Mouse (Mus musculus): Measurements from ENCODE around the gene Dusp8. TPM values are rescaled to one million over a fixed set of nuclear protein-coding genes. Genes with fewer than 3 reads are reported as not detected.

Dusp8 gene
- polyA plus RNA-seq, 1 experiment, result 2.0 TPM

GRCm38 (mm10) chr7:142094301-142095143 lies 1.1 kb downstream of the Dusp8 start:
- Histone ChIP-seq H3K27ac (ENCODE audit: insufficient read depth, low read length) (no peak overlapping the region), H3K4me3 (ENCODE audit: low read depth, low read length) (peak overlapping the region; percentile 83), H3K9me3 (replicated peaks; ENCODE audit: control insufficient read depth, insufficient read depth, low read length, poor library complexity, severe bottlenecking) (no peaks in the 10 kb centered on the region), H3K9ac (ENCODE audit: low read depth, poor library complexity, severe bottlenecking) (peak overlapping the region; percentile 84), H3K36me3 (ENCODE audit: control insufficient read depth, insufficient read depth, low read length, poor library complexity, severe bottlenecking) (no peaks in the 10 kb centered on the region), H3K4me1 (ENCODE audit: control insufficient read depth, insufficient read depth, low read length) (no peaks in the 10 kb centered on the region), H3K27me3 (ENCODE audit: control insufficient read depth, insufficient read depth, low read length, poor library complexity, severe bottlenecking) (0 out of 2 replicates have a peak, but pooled peaks cover 3% of the 10 kb centered on the region)
- TF ChIP-seq POLR2A (IDR thresholded peaks at IDR 0.05; ENCODE audit: insufficient read depth, low read length), result no peak
- no peak for TF ChIP-seq EP300 (IDR thresholded peaks at IDR 0.05; ENCODE audit: insufficient read depth, low read depth, low read length)
- no peak for TF ChIP-seq CTCF (IDR thresholded peaks at IDR 0.05; ENCODE audit: low read depth, low read length)

- no peak overlapping the region for H3K9ac ChIP-seq (ENCODE audit: low read depth, poor library complexity, severe bottlenecking)
- H3K4me3 ChIP-seq (ENCODE audit: low read depth, low read length), result peak overlapping the region; percentile 83
- no peak overlapping the region for H3K27ac ChIP-seq (ENCODE audit: insufficient read depth, low read length)
- TF ChIP-seq POLR2A (IDR thresholded peaks at IDR 0.05; ENCODE audit: insufficient read depth, low read length) (no peak), CTCF (IDR thresholded peaks at IDR 0.05; ENCODE audit: low read depth, low read length) (no peak), EP300 (IDR thresholded peaks at IDR 0.05; ENCODE audit: insufficient read depth, low read depth, low read length) (no peak)
- H3K27me3 ChIP-seq (ENCODE audit: control insufficient read depth, insufficient read depth, low read length, poor library complexity, severe bottlenecking), result 0 out of 2 replicates have a peak, but pooled peaks cover 3% of the 10 kb centered on the region
- H3K4me1 ChIP-seq (ENCODE audit: control insufficient read depth, insufficient read depth, low read length), result no peaks in the 10 kb centered on the region
- no peaks in the 10 kb centered on the region for H3K36me3 ChIP-seq (ENCODE audit: control insufficient read depth, insufficient read depth, low read length, poor library complexity, severe bottlenecking)
- H3K9me3 ChIP-seq (replicated peaks; ENCODE audit: control insufficient read depth, insufficient read depth, low read length, poor library complexity, severe bottlenecking), result no peaks in the 10 kb centered on the region
These were observed 1.9 kb downstream of the Dusp8 start for GRCm38 (mm10) chr7:142093696-142094240.

- Histone ChIP-seq H3K36me3 (ENCODE audit: control insufficient read depth, insufficient read depth, low read length, poor library complexity, severe bottlenecking) (no peaks in the 10 kb centered on the region), H3K9ac (ENCODE audit: low read depth, poor library complexity, severe bottlenecking) (no peak overlapping the region), H3K4me1 (ENCODE audit: control insufficient read depth, insufficient read depth, low read length) (no peaks in the 10 kb centered on the region), H3K27ac (ENCODE audit: insufficient read depth, low read length) (no peak overlapping the region), H3K9me3 (replicated peaks; ENCODE audit: control insufficient read depth, insufficient read depth, low read length, poor library complexity, severe bottlenecking) (no peaks in the 10 kb centered on the region), H3K27me3 (ENCODE audit: control insufficient read depth, insufficient read depth, low read length, poor library complexity, severe bottlenecking) (0 out of 2 replicates have a peak, but pooled peaks cover 3% of the 10 kb centered on the region), H3K4me3 (ENCODE audit: low read depth, low read length) (no peak overlapping the region)
- no peak for TF ChIP-seq POLR2A (IDR thresholded peaks at IDR 0.05; ENCODE audit: insufficient read depth, low read length)
- no peak for TF ChIP-seq EP300 (IDR thresholded peaks at IDR 0.05; ENCODE audit: insufficient read depth, low read depth, low read length)
- TF ChIP-seq CTCF (IDR thresholded peaks at IDR 0.05; ENCODE audit: low read depth, low read length), result no peak
These were observed 2.7 kb downstream of the Dusp8 start for GRCm38 (mm10) chr7:142092991-142093390.

- TF ChIP-seq CTCF (IDR thresholded peaks at IDR 0.05; ENCODE audit: low read depth, low read length) (no peak), EP300 (IDR thresholded peaks at IDR 0.05; ENCODE audit: insufficient read depth, low read depth, low read length) (no peak), POLR2A (IDR thresholded peaks at IDR 0.05; ENCODE audit: insufficient read depth, low read length) (no peak)
- Histone ChIP-seq H3K27me3 (ENCODE audit: control insufficient read depth, insufficient read depth, low read length, poor library complexity, severe bottlenecking) (0 out of 2 replicates have a peak, but pooled peaks cover 3% of the 10 kb centered on the region), H3K4me3 (ENCODE audit: low read depth, low read length) (no peak overlapping the region), H3K9ac (ENCODE audit: low read depth, poor library complexity, severe bottlenecking) (no peak overlapping the region), H3K9me3 (replicated peaks; ENCODE audit: control insufficient read depth, insufficient read depth, low read length, poor library complexity, severe bottlenecking) (no peaks in the 10 kb centered on the region), H3K36me3 (ENCODE audit: control insufficient read depth, insufficient read depth, low read length, poor library complexity, severe bottlenecking) (no peaks in the 10 kb centered on the region), H3K4me1 (ENCODE audit: control insufficient read depth, insufficient read depth, low read length) (no peaks in the 10 kb centered on the region), H3K27ac (ENCODE audit: insufficient read depth, low read length) (no peak overlapping the region)
These were observed 3.8 kb downstream of the Dusp8 start for GRCm38 (mm10) chr7:142091848-142092247.

- H3K4me1 ChIP-seq (ENCODE audit: control insufficient read depth, insufficient read depth, low read length), result no peaks in the 10 kb centered on the region
- TF ChIP-seq POLR2A (IDR thresholded peaks at IDR 0.05; ENCODE audit: insufficient read depth, low read length) (no peak), EP300 (IDR thresholded peaks at IDR 0.05; ENCODE audit: insufficient read depth, low read depth, low read length) (no peak), CTCF (IDR thresholded peaks at IDR 0.05; ENCODE audit: low read depth, low read length) (no peak)
- H3K27ac ChIP-seq (ENCODE audit: insufficient read depth, low read length), result no peak overlapping the region
- H3K4me3 ChIP-seq (ENCODE audit: low read depth, low read length), result no peak overlapping the region
- H3K36me3 ChIP-seq (ENCODE audit: control insufficient read depth, insufficient read depth, low read length, poor library complexity, severe bottlenecking), result no peaks in the 10 kb centered on the region
- H3K27me3 ChIP-seq (ENCODE audit: control insufficient read depth, insufficient read depth, low read length, poor library complexity, severe bottlenecking), result 0 out of 2 replicates have a peak, but pooled peaks cover 3% of the 10 kb centered on the region
- H3K9ac ChIP-seq (ENCODE audit: low read depth, poor library complexity, severe bottlenecking), result no peak overlapping the region
- no peaks in the 10 kb centered on the region for H3K9me3 ChIP-seq (replicated peaks; ENCODE audit: control insufficient read depth, insufficient read depth, low read length, poor library complexity, severe bottlenecking)
These were observed 5.8 kb downstream of the Dusp8 start for GRCm38 (mm10) chr7:142089648-142090447.

Data from ES-Bruce4 (cell line).